Mouse (Mus musculus) ovary, postnatal 36 days (tissue): ENCODE measurements around the gene Ccdc17.
A peak's percentile ranks its signal among the peaks of the same experiment; 100 is the strongest.

ENCODE experiments used
- DNase-seq: peaks from one replicate; pipeline ENCODE4 v3.0.0; 2022; ENCODE audit warnings: low spot score, mixed read lengths

Gene Ccdc17

GRCm38 (mm10) chr4:116596379-116596778 lies at the start of gene Ccdc17:
TSS of gene Ccdc17 (plus strand) at chr4:116596654.
- DNase-seq, result no peak

- no peak for DNase-seq
Measured at GRCm38 (mm10) chr4:116550432-116550831, 46.0 kb upstream of the Ccdc17 start.

GRCm38 (mm10) chr4:116553035-116553434 lies 43.4 kb upstream of the Ccdc17 start:
- DNase-seq, result no peak

GRCm38 (mm10) chr4:116555413-116556300 lies 40.8 kb upstream of the Ccdc17 start, which contains the start of gene Tmem69:
TSS of gene Tmem69 (minus strand) at chr4:116555936.
- DNase-seq, result peak; percentile 65

- DNase-seq, result peak; percentile 92
Measured at GRCm38 (mm10) chr4:116556561-116557305, 39.7 kb upstream of the Ccdc17 start.

GRCm38 (mm10) chr4:116557306-116558121 lies 38.9 kb upstream of the Ccdc17 start, which contains the start of gene Gpbp1l1:
TSS of gene Gpbp1l1 (plus strand) at chr4:116557658.
- DNase-seq, result peak; percentile 99

- no peak for DNase-seq
Measured at GRCm38 (mm10) chr4:116558151-116558882, 38.1 kb upstream of the Ccdc17 start.

- no peak for DNase-seq
Measured at GRCm38 (mm10) chr4:116595793-116596192, 661 bp upstream of the Ccdc17 start.

- peak; percentile 87 for DNase-seq
Measured at GRCm38 (mm10) chr4:116596978-116597881, 776 bp downstream of the Ccdc17 start.

GRCm38 (mm10) chr4:116612621-116613020 lies 16.2 kb downstream of the Ccdc17 start:
- no peak for DNase-seq

GRCm38 (mm10) chr4:116615237-116615636 lies 18.8 kb downstream of the Ccdc17 start:
- DNase-seq, result no peak

GRCm38 (mm10) chr4:116624831-116625230 lies 28.4 kb downstream of the Ccdc17 start:
- DNase-seq, result no peak

GRCm38 (mm10) chr4:116626658-116627358 lies 30.4 kb downstream of the Ccdc17 start:
- peak; percentile 80 for DNase-seq

- DNase-seq, result peak; percentile 85
Measured at GRCm38 (mm10) chr4:116627359-116627716, 30.9 kb downstream of the Ccdc17 start.

- peak; percentile 72 for DNase-seq
Measured at GRCm38 (mm10) chr4:116627722-116628662, 31.5 kb downstream of the Ccdc17 start, which contains the start of gene Nasp. TSS of gene Nasp (minus strand) at chr4:116627941.

GRCm38 (mm10) chr4:116635197-116635596 lies 38.7 kb downstream of the Ccdc17 start:
- no peak for DNase-seq

GRCm38 (mm10) chr4:116638821-116639220 lies 42.4 kb downstream of the Ccdc17 start:
- no peak for DNase-seq

- no peak for DNase-seq
Measured at GRCm38 (mm10) chr4:116642071-116642470, 45.6 kb downstream of the Ccdc17 start.
